Mouse (Mus musculus) heart, embryonic 12.5 days (tissue): ENCODE data around the gene 2610301B20Rik. TPM values are rescaled to one million over a fixed set of nuclear protein-coding genes. Genes with fewer than 3 reads are reported as not detected.

Experiments
- ATAC-seq: fragments of 200-750 bp; cut with Nextera tagmentation; 2 replicates; pipeline ENCODE4 v1.8.0; 2017; ENCODE audit warnings: moderate TSS enrichment, moderate library complexity; ENCODE audit not compliant: insufficient number of reproducible peaks, low FRiP score
- H3K27ac ChIP-seq: fragments of 300-500 bp; sonication (generic); 2 replicates; pipeline ENCODE4 v1.5.1; 2016; ENCODE audit warnings: mild to moderate bottlenecking, moderate library complexity; ENCODE audit not compliant: poor library complexity, severe bottlenecking
- H3K27me3 ChIP-seq: fragments of 300-500 bp; sonication (generic); replicated peaks from 2 replicates; pipeline ENCODE4 v1.6.1; 2016; ENCODE audit warnings: mild to moderate bottlenecking, moderate library complexity
- H3K36me3 ChIP-seq: fragments of 300-500 bp; sonication (generic); 2 replicates; pipeline ENCODE4 v1.6.1; 2016; ENCODE audit warnings: mild to moderate bottlenecking, moderate library complexity
- H3K4me1 ChIP-seq: fragments of 300-500 bp; sonication (generic); replicated peaks from 2 replicates; pipeline ENCODE4 v1.6.1; 2016; ENCODE audit warnings: mild to moderate bottlenecking
- H3K4me2 ChIP-seq: fragments of 300-500 bp; sonication (generic); 2 replicates; pipeline ENCODE4 v1.6.1; 2016; ENCODE audit warnings: mild to moderate bottlenecking, moderate library complexity
- H3K4me3 ChIP-seq: fragments of 300-500 bp; sonication (generic); 2 replicates; pipeline ENCODE4 v1.5.1; 2016; ENCODE audit warnings: mild to moderate bottlenecking
- H3K9ac ChIP-seq: fragments of 300-500 bp; sonication (generic); 2 replicates; pipeline ENCODE4 v1.6.1; 2016; ENCODE audit warnings: mild to moderate bottlenecking, moderate library complexity
- H3K9me3 ChIP-seq: fragments of 300-500 bp; sonication (generic); replicated peaks from 2 replicates; pipeline ENCODE4 v1.6.1; 2016; ENCODE audit warnings: mild to moderate bottlenecking, moderate library complexity
- whole genome bisulfite sequencing: fragments of 180-500 bp; shearing (Covaris S2); methylation state at CpG from one replicate; pipeline ENCODE4 v1.1.7; 2016; 5-methylcytosine and 5-hydroxymethylcytosine counted together
- microRNA-seq: library from miRNA; unstranded; fragments of <30 nt; microRNA quantifications from one replicate; pipeline ENCODE4, GENCODE M21; 2017
- polyA plus RNA-seq: library from polyadenylated mRNA; unstranded; fragments of >200 nt; fragmentation: Nextera tagmentation; extraction: Ambion mirVana; gene quantifications from 2 replicates; pipeline ENCODE4 v1.2.1, GENCODE M21; 2016

2610301B20Rik gene
- polyA plus RNA-seq, 1 experiment from 2014 or later = 23.5 TPM

- Histone ChIP-seq H3K36me3 (no peaks in the 10 kb centered on the region), H3K27me3 (no peaks in the 10 kb centered on the region), H3K4me3 (no peak overlapping the region), H3K9ac (no peak overlapping the region), H3K4me1 (peaks cover under 1% of the 10 kb centered on the region), H3K27ac (no peak overlapping the region), H3K4me2 (no peak overlapping the region), H3K9me3 (no peaks in the 10 kb centered on the region)
- no peak for ATAC-seq
- 81% methylated on average over 5 of the region's 5 CpGs for WGBS
These were observed 50.2 kb downstream of the 2610301B20Rik start for GRCm38 (mm10) chr4:10924541-10924940.

- Histone ChIP-seq H3K4me1 (no peaks in the 10 kb centered on the region), H3K36me3 (no peaks in the 10 kb centered on the region), H3K9me3 (no peaks in the 10 kb centered on the region), H3K27ac (no peak overlapping the region), H3K4me2 (no peak overlapping the region), H3K27me3 (no peaks in the 10 kb centered on the region), H3K9ac (no peak overlapping the region), H3K4me3 (no peak overlapping the region)
- ATAC-seq = no peak
- 77% methylated on average over 4 of the region's 4 CpGs for WGBS
These were observed 52.1 kb downstream of the 2610301B20Rik start for GRCm38 (mm10) chr4:10926416-10926815.

GRCm38 (mm10) chr4:10928158-10928557 lies 53.9 kb downstream of the 2610301B20Rik start:
- Histone ChIP-seq H3K9ac (no peak overlapping the region), H3K4me2 (no peak overlapping the region), H3K36me3 (no peaks in the 10 kb centered on the region), H3K4me1 (no peaks in the 10 kb centered on the region), H3K4me3 (no peak overlapping the region), H3K27me3 (no peaks in the 10 kb centered on the region), H3K27ac (no peak overlapping the region), H3K9me3 (no peaks in the 10 kb centered on the region)
- WGBS = 87% methylated on average over 6 of the region's 6 CpGs
- ATAC-seq = no peak

GRCm38 (mm10) chr4:10929726-10930125 lies 55.4 kb downstream of the 2610301B20Rik start:
- no peaks in the 10 kb centered on the region for H3K4me1 ChIP-seq
- H3K27ac ChIP-seq = no peak overlapping the region
- H3K4me3 ChIP-seq = no peak overlapping the region
- H3K27me3 ChIP-seq = no peaks in the 10 kb centered on the region
- WGBS = 82% methylated on average over 3 of the region's 3 CpGs
- H3K4me2 ChIP-seq = no peak overlapping the region
- no peak overlapping the region for H3K9ac ChIP-seq
- no peak for ATAC-seq
- no peaks in the 10 kb centered on the region for H3K36me3 ChIP-seq
- no peaks in the 10 kb centered on the region for H3K9me3 ChIP-seq

GRCm38 (mm10) chr4:10931040-10931439 lies 56.7 kb downstream of the 2610301B20Rik start:
- no peaks in the 10 kb centered on the region for H3K36me3 ChIP-seq
- no peaks in the 10 kb centered on the region for H3K9me3 ChIP-seq
- H3K27me3 ChIP-seq = no peaks in the 10 kb centered on the region
- no peak overlapping the region for H3K4me2 ChIP-seq
- 79% methylated on average over 9 of the region's 9 CpGs for WGBS
- ATAC-seq = no peak
- H3K9ac ChIP-seq = no peak overlapping the region
- no peak overlapping the region for H3K27ac ChIP-seq
- H3K4me1 ChIP-seq = no peaks in the 10 kb centered on the region
- no peak overlapping the region for H3K4me3 ChIP-seq

GRCm38 (mm10) chr4:10932091-10932745 lies 57.9 kb downstream of the 2610301B20Rik start:
- no peak overlapping the region for H3K4me3 ChIP-seq
- no peak overlapping the region for H3K27ac ChIP-seq
- H3K9ac ChIP-seq = no peak overlapping the region
- no peak for ATAC-seq
- H3K27me3 ChIP-seq = no peaks in the 10 kb centered on the region
- no peaks in the 10 kb centered on the region for H3K4me1 ChIP-seq
- no peaks in the 10 kb centered on the region for H3K36me3 ChIP-seq
- H3K9me3 ChIP-seq = no peaks in the 10 kb centered on the region
- no peak overlapping the region for H3K4me2 ChIP-seq
- 59% methylated on average over 4 of the region's 4 CpGs for WGBS

GRCm38 (mm10) chr4:10932782-10933181 lies 58.5 kb downstream of the 2610301B20Rik start:
- WGBS = 67% methylated on average over 5 of the region's 5 CpGs
- H3K9ac ChIP-seq = no peak overlapping the region
- no peaks in the 10 kb centered on the region for H3K9me3 ChIP-seq
- H3K27me3 ChIP-seq = no peaks in the 10 kb centered on the region
- no peak for ATAC-seq
- no peak overlapping the region for H3K4me2 ChIP-seq
- H3K4me1 ChIP-seq = no peaks in the 10 kb centered on the region
- no peaks in the 10 kb centered on the region for H3K36me3 ChIP-seq
- no peak overlapping the region for H3K4me3 ChIP-seq
- H3K27ac ChIP-seq = no peak overlapping the region

- H3K4me1 ChIP-seq = peaks cover 10% of the 10 kb centered on the region
- H3K9me3 ChIP-seq = 0 out of 2 replicates have a peak, but pooled peaks cover 2% of the 10 kb centered on the region
- no peak overlapping the region for H3K4me2 ChIP-seq
- H3K36me3 ChIP-seq = no peaks in the 10 kb centered on the region
- no peak overlapping the region for H3K9ac ChIP-seq
- no peak overlapping the region for H3K27ac ChIP-seq
- H3K4me3 ChIP-seq = no peak overlapping the region
- 76% methylated on average over 4 of the region's 4 CpGs for WGBS
- ATAC-seq = no peak
- no peaks in the 10 kb centered on the region for H3K27me3 ChIP-seq
These were observed 62.5 kb downstream of the 2610301B20Rik start for GRCm38 (mm10) chr4:10936766-10937165.

Small RNA genes within 50 kb of the gene (microRNA-seq; reads per million reads assigned to microRNA genes)
- gene Mir3471-1 (not detected), gene n-TSaga9 (0.94 reads per million)
